Mouse (Mus musculus): ENCODE measurements around the gene Nek2. TPM values are rescaled to one million over a fixed set of nuclear protein-coding genes. Genes with fewer than 3 reads are reported as not detected.

Gene Nek2
- total RNA-seq, 2 experiments from 2014 or later: 1.4 to 1.6 TPM

- peak; percentile 28 to 31 for DNase-seq (ENCODE audit: low spot score in 2 of 2)
These were observed 34.1 kb downstream of the Nek2 start for GRCm38 (mm10) chr1:191855136-191855878.

GRCm38 (mm10) chr1:191856886-191857651 lies 35.8 kb downstream of the Nek2 start:
- no peak for DNase-seq (ENCODE audit: low spot score in 2 of 2)

GRCm38 (mm10) chr1:191858136-191858535 lies 36.9 kb downstream of the Nek2 start:
- DNase-seq (ENCODE audit: low spot score in 2 of 2): no peak

- DNase-seq (ENCODE audit: low spot score in 2 of 2): peak; percentile 51 to 62
These were observed 38.6 kb downstream of the Nek2 start for GRCm38 (mm10) chr1:191859847-191860246.

- DNase-seq (ENCODE audit: low spot score in 2 of 2): no peak
These were observed 40.0 kb downstream of the Nek2 start for GRCm38 (mm10) chr1:191861247-191861646.

- DNase-seq (ENCODE audit: low spot score in 2 of 2): no peak
These were observed 42.7 kb downstream of the Nek2 start for GRCm38 (mm10) chr1:191863833-191864550.

GRCm38 (mm10) chr1:191864551-191865027 lies 43.3 kb downstream of the Nek2 start:
- DNase-seq (ENCODE audit: low spot score in 2 of 2): no peak

GRCm38 (mm10) chr1:191872076-191872710 lies 50.9 kb downstream of the Nek2 start:
- DNase-seq (ENCODE audit: low spot score in 2 of 2): no peak

GRCm38 (mm10) chr1:191875006-191875405 lies 53.8 kb downstream of the Nek2 start:
- DNase-seq (ENCODE audit: low spot score in 2 of 2): no peak

GRCm38 (mm10) chr1:191875683-191876305 lies 54.5 kb downstream of the Nek2 start:
- DNase-seq (ENCODE audit: low spot score in 2 of 2): no peak

GRCm38 (mm10) chr1:191877681-191878080 lies 56.4 kb downstream of the Nek2 start:
- DNase-seq (ENCODE audit: low spot score in 2 of 2): no peak

GRCm38 (mm10) chr1:191878518-191878921 lies 57.3 kb downstream of the Nek2 start:
- no peak for DNase-seq (ENCODE audit: low spot score in 2 of 2)

GRCm38 (mm10) chr1:191880247-191880646 lies 59.0 kb downstream of the Nek2 start:
- DNase-seq (ENCODE audit: low spot score in 2 of 2): no peak

- no peak for DNase-seq (ENCODE audit: low spot score in 2 of 2)
These were observed 59.8 kb downstream of the Nek2 start for GRCm38 (mm10) chr1:191880921-191881609.

GRCm38 (mm10) chr1:191881663-191882062 lies 60.4 kb downstream of the Nek2 start:
- DNase-seq (ENCODE audit: low spot score in 2 of 2): no peak

Other genes with a start within 250 kb of the Nek2 start
- gene Dtl, start 245.9 kb upstream of the Nek2 start, total RNA-seq (2021): 1 to 10 TPM; 8.3 to 8.8 TPM
- 10 to 100 TPM; 28.0 to 33.2 TPM for gene Ints7, start 245.8 kb upstream of the Nek2 start, total RNA-seq (2021)
- gene Lpgat1, start 103.6 kb upstream of the Nek2 start, total RNA-seq (2021): 100 to 1,000 TPM; 185 to 194 TPM
- gene Slc30a1, start 85.3 kb downstream of the Nek2 start, total RNA-seq (2021): 10 to 100 TPM; 28.7 to 35.9 TPM
- gene Rd3, start 155.9 kb downstream of the Nek2 start, total RNA-seq (2021): under 1 TPM; 0.14 to 0.37 TPM